In the genomic region with DNA sequence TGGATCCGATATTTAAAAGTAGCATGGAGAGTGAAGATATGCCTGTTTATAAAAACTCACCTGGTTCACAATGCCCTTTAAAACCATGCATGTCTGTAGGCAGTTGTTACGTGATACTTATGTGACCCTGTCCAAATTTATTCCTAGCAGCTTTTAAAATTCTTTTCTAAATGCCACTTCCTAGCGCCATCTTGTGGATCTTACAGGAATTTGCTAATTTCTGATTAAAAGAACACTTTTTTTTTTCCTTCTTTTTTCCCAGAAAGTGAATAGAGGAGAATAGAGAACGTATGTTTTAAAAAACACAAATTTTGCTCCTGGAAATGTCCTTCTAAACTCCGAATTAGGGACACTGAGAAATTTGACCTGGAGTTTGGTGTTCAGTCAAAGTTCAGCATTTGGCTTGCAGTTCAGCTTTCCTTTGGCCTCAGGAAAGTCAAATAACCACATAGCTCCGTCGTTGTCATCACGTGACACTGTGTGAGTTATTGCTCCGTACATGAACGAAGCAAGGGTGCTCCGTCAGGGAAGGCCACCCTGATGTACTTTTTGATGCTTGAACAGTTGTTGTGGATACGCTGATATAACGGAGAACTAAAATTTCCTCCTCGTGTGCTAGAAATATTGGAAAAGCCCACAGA, we compare ENCODE assay signal across 10 mouse cellular contexts. TPM values are rescaled to one million over a fixed set of nuclear protein-coding genes. Genes with fewer than 3 reads are reported as not detected.
A peak's percentile ranks its signal among the peaks of the same experiment; 100 is the strongest.
DNase-seq lines count a peak whose midpoint lies in the region; ATAC-seq and TF ChIP-seq lines count a peak whose summit lies in the region.
"Had no signal": no experiment of that assay in that cellular context is flagged by ENCODE, and none has a peak within 500 bp of the region (broad histone marks: within the 10 kb centered on the region; RNA-seq: fewer than 3 reads in every experiment).

No protein-coding gene starts in this region.

- no peaks in the 10 kb centered on the region for H3K36me3 ChIP-seq in hindbrain, postnatal 0 days (ENCODE audit: insufficient read depth, low read length)
- H3K36me3 ChIP-seq in hindbrain, embryonic 12.5 days: no peaks in the 10 kb centered on the region
- no peaks in the 10 kb centered on the region for H3K36me3 ChIP-seq in ES-E14 (ENCODE audit: control insufficient read depth, insufficient read depth, low read length, poor library complexity, severe bottlenecking)
- H3K36me3 ChIP-seq: heart, embryonic 13.5 days had no signal

- H3K9me3 ChIP-seq in hindbrain, postnatal 0 days (ENCODE audit: low read length): no peaks in the 10 kb centered on the region
- H3K9me3 ChIP-seq in hindbrain, embryonic 12.5 days (replicated peaks): no peaks in the 10 kb centered on the region
- no peaks in the 10 kb centered on the region for H3K9me3 ChIP-seq in ES-E14 (ENCODE audit: control insufficient read depth, insufficient read depth, low read depth, low read length)
- H3K9me3 ChIP-seq: heart, embryonic 13.5 days had no signal

- H3K4me1 ChIP-seq in hindbrain, postnatal 0 days (ENCODE audit: insufficient read depth, low read length): no peaks in the 10 kb centered on the region
- H3K4me1 ChIP-seq in hindbrain, embryonic 12.5 days: no peaks in the 10 kb centered on the region
- peaks cover 2 to 3% of the 10 kb centered on the region in 2 experiments; a peak in 2 of 4 replicates for H3K4me1 ChIP-seq in ES-E14 (ENCODE audit: control insufficient read depth in 2 of 2, insufficient read depth in 2 of 2, low read length in 2 of 2, poor library complexity in 1 of 2)
- H3K4me1 ChIP-seq: heart, embryonic 13.5 days had no signal

- no peaks in the 10 kb centered on the region for H3K27me3 ChIP-seq in hindbrain, postnatal 0 days (ENCODE audit: insufficient read depth, low read length)
- H3K27me3 ChIP-seq in hindbrain, embryonic 12.5 days: no peaks in the 10 kb centered on the region
- H3K27me3 ChIP-seq: heart, embryonic 13.5 days had no signal

- no peak for ATAC-seq in hindbrain, postnatal 0 days
- no peak for ATAC-seq in hindbrain, embryonic 12.5 days (ENCODE audit: low FRiP score)

- WGBS in hindbrain, postnatal 0 days: 51% methylated on average over 14 of the region's 14 CpGs
- WGBS in hindbrain, embryonic 12.5 days: 61% methylated on average over 14 of the region's 14 CpGs

- no peak overlapping the region for H3K9ac ChIP-seq in hindbrain, postnatal 0 days (replicated peaks; ENCODE audit: low read length)
- H3K9ac ChIP-seq in hindbrain, embryonic 12.5 days: no peak overlapping the region
- H3K9ac ChIP-seq in ES-E14 (ENCODE audit: insufficient read depth, low read depth, low read length, poor library complexity, severe bottlenecking): no peak overlapping the region
- H3K9ac ChIP-seq: heart, embryonic 13.5 days had no signal

- TF ChIP-seq CTCF in hindbrain, postnatal 0 days (IDR thresholded peaks at IDR 0.05; ENCODE audit: low read depth): peak; percentile 66

- in situ Hi-C loops in ES-E14 (cut with MboI; ENCODE audit: low sequenced_read_pairs in 2 of 2, unreplicated experiment in 2 of 2): no loop called here

- no peak overlapping the region for H3K4me3 ChIP-seq in hindbrain, postnatal 0 days (ENCODE audit: low read length)
- no peak overlapping the region for H3K4me3 ChIP-seq in hindbrain, embryonic 12.5 days
- no peak overlapping the region for H3K4me3 ChIP-seq in ES-E14 (ENCODE audit: insufficient read depth in 1 of 2, low read depth in 1 of 2, low read length in 2 of 2, poor library complexity in 1 of 2, severe bottlenecking in 1 of 2)
- H3K4me3 ChIP-seq: heart, embryonic 13.5 days had no signal

- H3K4me2 ChIP-seq in hindbrain, postnatal 0 days (ENCODE audit: low read depth, low read length): no peak overlapping the region
- H3K4me2 ChIP-seq in hindbrain, embryonic 12.5 days (replicated peaks): no peak overlapping the region
- H3K4me2 ChIP-seq: heart, embryonic 13.5 days had no signal

- no peak overlapping the region for H3K27ac ChIP-seq in hindbrain, postnatal 0 days
- H3K27ac ChIP-seq in hindbrain, embryonic 12.5 days: no peak overlapping the region
- no peak overlapping the region for H3K27ac ChIP-seq in ES-E14 (ENCODE audit: insufficient read depth, low read depth, low read length, poor library complexity, severe bottlenecking)
- H3K27ac ChIP-seq: heart, embryonic 13.5 days; macrophage had no signal

- peak; percentile 78 for DNase-seq in hindbrain, postnatal 0 days (ENCODE audit: low spot score)
- DNase-seq in 3T3-L1 (ENCODE audit: low read depth, low spot score) (peak; percentile 62), ES-E14 (ENCODE audit: low read depth, low spot score) (no peak)
- DNase-seq in fibroblast of lung, adult 2 months (ENCODE audit: low read depth): peak; percentile 12
- no peak for DNase-seq in cerebellum, postnatal 36 days
- DNase-seq in urinary bladder, postnatal 36 days (ENCODE audit: low spot score in 2 of 2): no peak
- no peak for DNase-seq in ovary, postnatal 10 days (ENCODE audit: low spot score)

TF ChIP-seq in ES-E14, 5 proteins besides CTCF, POLR2A, EP300 and RAD21:
- TF ChIP-seq ZNF384 (IDR thresholded peaks at IDR 0.05; ENCODE audit: low read depth, low read length) (peak; percentile 69; the same call in 1 of the 2 replicates), HCFC1 (IDR thresholded peaks at IDR 0.05; ENCODE audit: borderline replicate concordance, insufficient read depth, low read length) (no peak)

RNA-seq across cellular contexts. Expression of a gene that starts 38.1 kb away (rescaled TPM):
- 20.3 and 56.1 TPM in 2 replicates for total RNA-seq in hindbrain, postnatal 0 days (2014; rRNA removed)
- polyA plus RNA-seq in hindbrain, postnatal 0 days (2015; fragmentation: Nextera tagmentation; extraction: Ambion mirVana): 23.7 and 25.3 TPM in 2 replicates
- polyA plus RNA-seq in hindbrain, embryonic 12.5 days (2016; fragmentation: Nextera tagmentation; extraction: Ambion mirVana): 14.6 and 17.2 TPM in 2 replicates
- 6.7 and 7.3 TPM in 2 replicates for total RNA-seq in ES-E14 (2012; rRNA removed)

Comparison
In these comparisons a context has a peak if more than half of its experiments do, and no peak if none do; other contexts are left out.
1. DNase-seq: peak in hindbrain, postnatal 0 days (single experiment), 3T3-L1 (single experiment) and fibroblast of lung, adult 2 months (single experiment); none in ES-E14 (single experiment), cerebellum, postnatal 36 days (0 of 2), urinary bladder, postnatal 36 days (0 of 2) and ovary, postnatal 10 days (single experiment).